Mouse (Mus musculus): ENCODE data around the gene Gm20388. TPM values are rescaled to one million over a fixed set of nuclear protein-coding genes. Genes with fewer than 3 reads are reported as not detected.

The Gm20388 gene
- polyA plus RNA-seq, 1 experiment from 2014 or later, result not detected

DNA sequence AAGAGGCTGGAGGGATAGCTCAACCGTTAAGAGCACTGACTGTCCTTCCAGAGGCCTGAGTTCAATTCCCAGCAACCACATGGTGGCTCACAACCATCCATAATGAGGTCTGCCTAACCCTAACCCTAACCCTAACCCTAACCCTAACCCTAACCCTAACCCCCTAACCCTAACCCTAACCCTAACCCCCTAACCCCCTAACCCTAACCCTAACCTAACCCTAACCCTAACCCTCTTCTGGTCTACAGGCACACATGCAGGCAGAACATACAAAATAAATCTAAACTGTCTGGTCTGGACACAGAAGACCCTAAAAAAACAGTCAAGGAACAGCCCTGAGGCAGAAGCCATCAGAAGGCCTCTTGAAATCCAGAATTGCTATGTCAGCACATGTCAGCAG lies 4050.7 kb downstream of the Gm20388 start:
- 67% methylated on average over 1 of the region's 1 CpGs for WGBS
- H3K9ac ChIP-seq (ENCODE audit: low read length), result no peak overlapping the region
- DNase-seq (ENCODE audit: low spot score), result no peak
- no peak overlapping the region for H3K4me2 ChIP-seq (replicated peaks; ENCODE audit: low read depth)
- no peaks in the 10 kb centered on the region for H3K36me3 ChIP-seq (ENCODE audit: control insufficient read depth, insufficient read depth, low read length)
- ATAC-seq (ENCODE audit: low FRiP score, low TSS enrichment), result no peak
- no peaks in the 10 kb centered on the region for H3K4me1 ChIP-seq (replicated peaks; ENCODE audit: control insufficient read depth, insufficient read depth)
- no peak overlapping the region for H3K27ac ChIP-seq (replicated peaks)
- no peak overlapping the region for H3K4me3 ChIP-seq (ENCODE audit: low read depth, low read length)
- H3K9me3 ChIP-seq (ENCODE audit: control insufficient read depth, low read length), result no peaks in the 10 kb centered on the region
- TF ChIP-seq EP300 (optimal IDR thresholded peaks at IDR 0.05) (no peak), CTCF (IDR thresholded peaks at IDR 0.05; ENCODE audit: low read depth) (no peak)
- H3K27me3 ChIP-seq (ENCODE audit: control insufficient read depth, insufficient read depth, low read length), result no peaks in the 10 kb centered on the region

- no peak for DNase-seq (ENCODE audit: low spot score)
- peak; percentile 67 for TF ChIP-seq CTCF (IDR thresholded peaks at IDR 0.05; ENCODE audit: low read depth)
- TF ChIP-seq EP300 (optimal IDR thresholded peaks at IDR 0.05), result no peak
- Histone ChIP-seq H3K9me3 (ENCODE audit: control insufficient read depth, low read length) (no peaks in the 10 kb centered on the region), H3K4me2 (replicated peaks; ENCODE audit: low read depth) (no peak overlapping the region), H3K27ac (replicated peaks) (no peak overlapping the region), H3K4me3 (ENCODE audit: low read depth, low read length) (no peak overlapping the region), H3K36me3 (ENCODE audit: control insufficient read depth, insufficient read depth, low read length) (0 out of 2 replicates have a peak, but pooled peaks cover 4% of the 10 kb centered on the region), H3K9ac (ENCODE audit: low read length) (no peak overlapping the region), H3K4me1 (replicated peaks; ENCODE audit: control insufficient read depth, insufficient read depth) (no peaks in the 10 kb centered on the region), H3K27me3 (ENCODE audit: control insufficient read depth, insufficient read depth, low read length) (no peaks in the 10 kb centered on the region)
- WGBS, result 62% methylated on average over 2 of the region's 2 CpGs
- no peak for ATAC-seq (ENCODE audit: low FRiP score, low TSS enrichment)
Measured at GRCm38 (mm10) chr8:123966896-123967295, 4056.3 kb downstream of the Gm20388 start.

DNA sequence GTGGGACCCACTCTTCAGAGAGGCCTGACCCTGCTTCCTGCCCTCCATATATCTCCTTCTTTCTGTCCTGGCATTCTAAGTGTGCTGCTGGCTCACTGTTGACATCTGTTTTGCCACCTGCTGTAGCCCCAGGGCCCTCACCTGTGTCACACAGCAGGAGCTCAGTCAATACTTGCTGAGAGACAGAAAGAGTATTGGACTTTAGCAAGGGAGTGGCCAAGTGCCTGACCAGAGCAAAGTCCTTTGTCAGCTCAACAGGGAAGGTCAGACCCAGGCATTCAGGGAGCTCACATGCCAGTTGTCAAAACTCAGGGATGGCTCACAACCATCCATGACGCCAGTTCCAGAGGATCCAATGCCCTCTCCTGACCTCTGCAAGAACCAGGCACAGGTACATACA lies 4062.9 kb downstream of the Gm20388 start:
- no peak overlapping the region for H3K4me2 ChIP-seq (replicated peaks; ENCODE audit: low read depth)
- 0 out of 2 replicates have a peak, but pooled peaks cover 4% of the 10 kb centered on the region for H3K36me3 ChIP-seq (ENCODE audit: control insufficient read depth, insufficient read depth, low read length)
- H3K9ac ChIP-seq (ENCODE audit: low read length), result no peak overlapping the region
- 63% methylated on average over 1 of the region's 1 CpGs for WGBS
- peak; percentile 76 for ATAC-seq (ENCODE audit: low FRiP score, low TSS enrichment)
- no peak overlapping the region for H3K4me3 ChIP-seq (ENCODE audit: low read depth, low read length)
- TF ChIP-seq EP300 (optimal IDR thresholded peaks at IDR 0.05) (no peak), CTCF (IDR thresholded peaks at IDR 0.05; ENCODE audit: low read depth) (no peak)
- DNase-seq (ENCODE audit: low spot score), result peak; percentile 31
- H3K27ac ChIP-seq (replicated peaks), result no peak overlapping the region; the same call in 1 of the 2 replicates
- no peaks in the 10 kb centered on the region for H3K27me3 ChIP-seq (ENCODE audit: control insufficient read depth, insufficient read depth, low read length)
- no peaks in the 10 kb centered on the region for H3K4me1 ChIP-seq (replicated peaks; ENCODE audit: control insufficient read depth, insufficient read depth)
- no peaks in the 10 kb centered on the region for H3K9me3 ChIP-seq (ENCODE audit: control insufficient read depth, low read length)

DNA sequence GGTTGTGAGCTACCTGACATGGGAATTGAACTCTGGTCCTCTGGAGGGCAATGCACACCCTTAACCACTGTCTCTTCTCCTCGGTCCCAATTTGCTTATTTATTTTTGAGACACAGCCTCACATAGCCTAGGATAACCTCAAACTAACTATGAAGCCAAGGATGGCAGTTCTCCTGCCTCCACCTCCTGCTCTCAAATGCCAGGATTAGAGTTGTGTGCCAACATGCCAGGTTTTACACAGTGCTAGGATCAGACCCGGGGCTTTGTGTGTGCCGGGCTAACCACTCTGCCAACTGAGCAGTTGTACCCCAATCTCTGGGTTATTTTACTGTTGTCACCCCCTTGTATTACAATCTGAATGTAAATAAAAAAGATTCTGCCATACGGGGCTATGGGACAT lies 4066.9 kb downstream of the Gm20388 start:
- Histone ChIP-seq H3K4me3 (ENCODE audit: low read depth, low read length) (no peak overlapping the region), H3K4me1 (replicated peaks; ENCODE audit: control insufficient read depth, insufficient read depth) (no peaks in the 10 kb centered on the region), H3K36me3 (ENCODE audit: control insufficient read depth, insufficient read depth, low read length) (no peaks in the 10 kb centered on the region), H3K27ac (replicated peaks) (no peak overlapping the region), H3K9ac (ENCODE audit: low read length) (no peak overlapping the region), H3K27me3 (ENCODE audit: control insufficient read depth, insufficient read depth, low read length) (no peaks in the 10 kb centered on the region), H3K9me3 (ENCODE audit: control insufficient read depth, low read length) (no peaks in the 10 kb centered on the region), H3K4me2 (replicated peaks; ENCODE audit: low read depth) (no peak overlapping the region)
- TF ChIP-seq EP300 (optimal IDR thresholded peaks at IDR 0.05), result no peak
- no peak for TF ChIP-seq CTCF (IDR thresholded peaks at IDR 0.05; ENCODE audit: low read depth)
- no peak for DNase-seq (ENCODE audit: low spot score)
- WGBS, result 70% methylated on average over 4 of the region's 4 CpGs
- no peak for ATAC-seq (ENCODE audit: low FRiP score, low TSS enrichment)

GRCm38 (mm10) chr8:123978166-123978838 lies 4067.7 kb downstream of the Gm20388 start:
- peak overlapping the region; percentile 65 for H3K27ac ChIP-seq (replicated peaks)
- no peak overlapping the region for H3K9ac ChIP-seq (ENCODE audit: low read length)
- ATAC-seq (ENCODE audit: low FRiP score, low TSS enrichment) (no peak), DNase-seq (ENCODE audit: low spot score) (no peak)
- H3K4me1 ChIP-seq (replicated peaks; ENCODE audit: control insufficient read depth, insufficient read depth), result no peaks in the 10 kb centered on the region
- no peaks in the 10 kb centered on the region for H3K27me3 ChIP-seq (ENCODE audit: control insufficient read depth, insufficient read depth, low read length)
- WGBS, result 41% methylated on average over 14 of the region's 14 CpGs
- no peak for TF ChIP-seq CTCF (IDR thresholded peaks at IDR 0.05; ENCODE audit: low read depth)
- no peak for TF ChIP-seq EP300 (optimal IDR thresholded peaks at IDR 0.05)
- H3K4me2 ChIP-seq (replicated peaks; ENCODE audit: low read depth), result peak overlapping the region; percentile 14; the same call in 1 of the 2 replicates
- no peaks in the 10 kb centered on the region for H3K9me3 ChIP-seq (ENCODE audit: control insufficient read depth, low read length)
- no peak overlapping the region for H3K4me3 ChIP-seq (ENCODE audit: low read depth, low read length)
- no peaks in the 10 kb centered on the region for H3K36me3 ChIP-seq (ENCODE audit: control insufficient read depth, insufficient read depth, low read length)

DNA sequence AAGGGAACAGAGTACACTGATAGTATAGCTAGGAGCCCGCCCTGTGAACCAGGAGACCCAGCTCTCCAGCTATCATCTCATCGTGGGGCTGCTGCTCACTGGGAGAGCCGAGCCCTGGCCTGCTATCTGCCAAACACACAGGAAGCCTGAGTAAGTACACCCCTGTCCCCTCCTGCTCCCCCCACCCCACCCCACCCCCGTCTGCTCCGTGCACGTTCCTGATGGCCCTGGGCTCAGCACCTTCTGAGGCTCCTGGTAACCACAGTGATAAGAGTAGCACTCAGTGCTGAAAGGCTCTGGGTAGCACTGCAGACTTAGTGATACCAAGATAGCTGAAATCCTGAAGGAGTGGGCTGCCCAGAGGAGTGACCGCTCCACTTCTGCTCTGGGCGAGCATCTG lies 4068.3 kb downstream of the Gm20388 start:
- 59% methylated on average over 8 of the region's 8 CpGs for WGBS
- Histone ChIP-seq H3K4me1 (replicated peaks; ENCODE audit: control insufficient read depth, insufficient read depth) (no peaks in the 10 kb centered on the region), H3K9ac (ENCODE audit: low read length) (no peak overlapping the region), H3K27ac (replicated peaks) (peak overlapping the region; percentile 65; the same call in 1 of the 2 replicates), H3K27me3 (ENCODE audit: control insufficient read depth, insufficient read depth, low read length) (no peaks in the 10 kb centered on the region), H3K4me3 (ENCODE audit: low read depth, low read length) (no peak overlapping the region), H3K4me2 (replicated peaks; ENCODE audit: low read depth) (no peak overlapping the region), H3K36me3 (ENCODE audit: control insufficient read depth, insufficient read depth, low read length) (no peaks in the 10 kb centered on the region), H3K9me3 (ENCODE audit: control insufficient read depth, low read length) (no peaks in the 10 kb centered on the region)
- no peak for ATAC-seq (ENCODE audit: low FRiP score, low TSS enrichment)
- TF ChIP-seq CTCF (IDR thresholded peaks at IDR 0.05; ENCODE audit: low read depth) (no peak), EP300 (optimal IDR thresholded peaks at IDR 0.05) (no peak)
- no peak for DNase-seq (ENCODE audit: low spot score)
